Mouse (Mus musculus) megakaryocyte, embryonic 14.5 days (primary cell): ENCODE measurements around the gene Tbxa2r.

Experiments used
- FLI1 ChIP-seq: IDR thresholded peaks from 2 replicates; pipeline ENCODE4 v1.6.1; 2012; ENCODE audit warnings: low read length, inconsistent platforms, mixed read lengths
- GATA1 ChIP-seq: IDR thresholded peaks from 3 replicates; pipeline ENCODE4 v1.6.1; 2012; ENCODE audit warnings: mixed read lengths, low read length, inconsistent platforms, borderline replicate concordance

GRCm38 (mm10) chr10:81326858-81327257 is 1.7 kb upstream of the Tbxa2r start:
- no peak for TF ChIP-seq GATA1
- TF ChIP-seq FLI1, result no peak
